Mouse (Mus musculus) frontal cortex, postnatal 36 days (tissue): ENCODE measurements around the gene Gpr68.
A peak's percentile ranks its signal among the peaks of the same experiment; 100 is the strongest.

Experiments
- DNase-seq, 2 experiments: peaks; one replicate each; pipeline ENCODE4 v3.0.0; 2022; ENCODE audit warnings: low spot score in 2 of 2

The Gpr68 gene

DNA sequence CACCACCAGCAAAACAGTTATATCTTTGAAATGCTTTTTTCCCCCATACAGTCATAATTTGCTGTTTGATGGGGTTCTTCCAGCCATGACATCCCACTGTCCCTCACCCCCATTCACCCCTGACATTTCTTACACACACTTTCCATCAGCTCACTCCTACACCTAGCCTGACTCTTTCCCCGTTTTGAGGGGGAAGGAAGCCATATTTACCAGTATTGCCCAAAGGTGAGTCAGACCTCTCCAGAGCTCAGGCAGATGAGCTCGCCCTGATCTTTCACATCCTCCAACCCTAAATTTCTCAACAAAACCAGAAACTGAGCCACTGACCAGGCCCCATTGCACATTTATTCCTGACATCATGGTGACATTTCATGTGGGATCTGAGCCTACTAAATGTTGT lies 36.2 kb downstream of the Gpr68 start:
- no peak for DNase-seq

GRCm38 (mm10) chr12:100871234-100871633 lies 36.8 kb downstream of the Gpr68 start:
- no peak for DNase-seq

GRCm38 (mm10) chr12:100868049-100868622 lies 39.9 kb downstream of the Gpr68 start:
- DNase-seq, result no peak

- DNase-seq, result no peak
Observed at GRCm38 (mm10) chr12:100867097-100867496, 40.9 kb downstream of the Gpr68 start.

DNA sequence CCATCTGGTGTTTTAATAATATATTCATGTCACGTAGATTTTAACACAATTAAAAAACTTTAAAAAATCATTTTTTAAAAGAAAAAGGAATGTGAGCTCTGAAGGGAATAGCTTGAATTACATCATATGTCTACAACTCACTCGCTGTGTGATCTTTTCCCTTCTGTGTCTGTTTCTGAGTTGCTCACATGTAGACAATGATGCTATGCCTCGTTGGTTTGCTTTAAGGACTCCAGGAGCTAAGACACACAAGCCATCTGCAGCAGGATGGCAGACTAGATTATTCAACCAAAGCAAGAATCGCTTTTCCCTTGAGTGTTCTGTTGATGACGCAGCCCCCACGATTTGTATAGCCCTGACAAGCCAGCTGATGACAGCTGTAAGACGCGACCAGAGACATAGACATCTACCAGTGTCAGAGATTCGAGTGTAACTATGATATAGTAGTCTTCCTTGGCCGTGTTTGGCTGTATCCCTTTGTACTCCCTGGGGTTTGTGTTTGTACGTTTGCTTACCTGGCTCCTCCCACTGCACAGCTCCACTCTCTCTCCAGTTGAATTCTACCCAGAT lies 42.4 kb downstream of the Gpr68 start:
- no peak for DNase-seq

- DNase-seq, result no peak
Observed at GRCm38 (mm10) chr12:100865072-100865471, 42.9 kb downstream of the Gpr68 start.

GRCm38 (mm10) chr12:100862856-100863446 lies 45.0 kb downstream of the Gpr68 start:
- no peak for DNase-seq

GRCm38 (mm10) chr12:100862272-100862671 lies 45.7 kb downstream of the Gpr68 start:
- DNase-seq, result no peak

GRCm38 (mm10) chr12:100857791-100858190 lies 50.2 kb downstream of the Gpr68 start:
- DNase-seq, result no peak

DNA sequence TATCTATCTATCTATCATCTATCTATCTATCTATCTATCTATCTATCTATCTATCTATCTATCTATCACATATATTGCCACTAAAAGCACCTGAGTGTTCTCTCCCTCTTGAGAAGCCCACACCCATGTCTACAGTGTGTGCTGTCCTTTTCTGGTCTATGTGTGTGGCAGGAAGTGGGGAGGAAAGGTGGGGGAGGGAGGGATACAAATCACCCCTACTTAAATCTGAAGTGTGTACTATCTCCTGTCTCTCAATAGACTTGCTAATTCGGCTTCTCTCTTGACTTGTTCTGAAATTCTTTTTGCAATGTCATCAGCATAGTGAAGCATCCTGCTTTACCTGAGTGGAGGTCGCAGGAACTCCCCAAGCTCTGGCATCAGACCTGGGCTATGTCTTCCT lies 51.7 kb downstream of the Gpr68 start:
- DNase-seq, result no peak

GRCm38 (mm10) chr12:100852370-100852769 lies 55.6 kb downstream of the Gpr68 start:
- no peak for DNase-seq

DNA sequence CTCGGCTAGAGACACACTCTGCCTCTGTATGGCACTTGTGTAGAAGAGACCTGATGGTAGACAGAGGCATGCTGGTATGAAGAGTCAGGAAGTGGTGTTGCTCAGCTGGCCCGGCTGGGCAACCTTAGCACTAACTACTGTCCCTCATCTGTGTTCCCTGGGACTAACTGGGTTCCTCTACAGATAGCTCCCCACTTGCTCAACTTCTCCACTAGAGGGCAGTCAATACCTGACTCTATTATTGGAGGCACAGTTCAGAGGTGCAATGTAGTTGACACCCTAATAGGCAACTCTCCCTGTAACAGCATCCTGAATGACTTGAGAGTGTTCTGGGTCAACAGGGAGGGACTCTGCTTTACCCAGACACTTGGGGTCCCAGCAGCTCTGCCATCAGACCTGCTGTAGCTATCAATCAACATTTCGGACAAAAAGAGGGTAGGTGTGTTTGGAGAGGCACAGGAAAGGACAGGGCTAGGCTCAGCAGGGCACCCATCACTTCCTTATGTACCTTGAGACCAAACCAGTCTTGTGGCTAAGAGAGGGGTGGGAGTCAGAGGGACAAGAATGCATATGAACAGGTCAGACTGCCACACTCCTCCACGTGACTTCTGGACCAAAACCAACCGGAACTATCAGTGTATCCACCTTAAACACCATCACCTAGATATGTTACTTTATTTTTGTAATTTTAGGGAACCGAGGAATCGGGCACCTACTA lies 58.4 kb downstream of the Gpr68 start:
- peak; percentile 30 to 70 for DNase-seq

DNA sequence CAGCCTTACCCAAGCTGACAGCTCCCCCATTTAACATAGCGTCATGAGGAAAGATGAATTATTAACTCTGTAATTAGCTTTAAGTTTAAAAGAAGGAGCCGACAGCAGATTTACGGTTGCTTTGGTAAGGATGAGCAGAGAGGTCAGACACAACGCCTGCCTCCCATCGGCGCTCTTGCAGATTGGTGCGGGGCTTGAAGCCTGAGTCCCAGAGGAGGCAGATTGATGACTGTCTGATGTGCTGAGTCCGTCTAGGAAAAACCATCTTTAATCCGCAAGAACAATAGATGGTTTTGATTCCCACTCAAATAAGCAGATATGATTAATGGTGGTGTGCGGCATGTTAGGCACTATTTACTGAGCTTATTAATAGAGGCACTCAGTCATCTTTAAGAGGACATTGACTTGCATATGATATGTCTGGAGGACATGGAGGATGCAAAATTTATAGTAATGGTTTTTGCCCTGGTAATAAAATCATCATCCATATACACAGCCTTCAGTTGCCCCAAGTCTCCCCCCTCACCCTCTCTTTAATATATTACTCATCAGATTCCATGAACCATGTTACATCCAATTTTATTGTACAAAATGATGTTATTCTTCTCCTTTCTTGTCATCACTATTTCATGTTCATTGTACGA lies 60.4 kb downstream of the Gpr68 start:
- DNase-seq, result no peak

GRCm38 (mm10) chr12:100846566-100846965 lies 61.4 kb downstream of the Gpr68 start:
- DNase-seq, result no peak

DNA sequence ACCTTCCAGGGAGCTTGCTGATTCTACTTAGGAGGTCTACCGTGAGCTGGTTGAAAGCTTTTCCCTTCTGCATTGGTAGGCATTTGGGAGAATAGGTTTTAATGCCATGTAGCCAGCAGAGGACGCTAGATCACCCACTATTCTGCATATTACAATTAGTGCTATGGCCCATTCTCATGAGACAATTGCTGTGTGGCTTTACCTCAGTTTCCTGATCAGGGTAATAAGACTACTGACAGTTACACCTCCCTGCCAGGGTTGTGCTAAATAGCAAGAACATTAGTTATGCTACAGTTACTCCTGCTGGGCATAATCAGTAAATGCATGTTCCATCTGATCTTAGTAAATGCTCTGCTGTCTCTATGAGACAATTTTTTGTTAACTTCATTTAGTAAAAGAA lies 62.2 kb downstream of the Gpr68 start:
- no peak for DNase-seq

- no peak for DNase-seq
Observed at GRCm38 (mm10) chr12:100844546-100844945, 63.5 kb downstream of the Gpr68 start.

- DNase-seq, result no peak
Observed at GRCm38 (mm10) chr12:100843171-100843570, 64.8 kb downstream of the Gpr68 start.

DNA sequence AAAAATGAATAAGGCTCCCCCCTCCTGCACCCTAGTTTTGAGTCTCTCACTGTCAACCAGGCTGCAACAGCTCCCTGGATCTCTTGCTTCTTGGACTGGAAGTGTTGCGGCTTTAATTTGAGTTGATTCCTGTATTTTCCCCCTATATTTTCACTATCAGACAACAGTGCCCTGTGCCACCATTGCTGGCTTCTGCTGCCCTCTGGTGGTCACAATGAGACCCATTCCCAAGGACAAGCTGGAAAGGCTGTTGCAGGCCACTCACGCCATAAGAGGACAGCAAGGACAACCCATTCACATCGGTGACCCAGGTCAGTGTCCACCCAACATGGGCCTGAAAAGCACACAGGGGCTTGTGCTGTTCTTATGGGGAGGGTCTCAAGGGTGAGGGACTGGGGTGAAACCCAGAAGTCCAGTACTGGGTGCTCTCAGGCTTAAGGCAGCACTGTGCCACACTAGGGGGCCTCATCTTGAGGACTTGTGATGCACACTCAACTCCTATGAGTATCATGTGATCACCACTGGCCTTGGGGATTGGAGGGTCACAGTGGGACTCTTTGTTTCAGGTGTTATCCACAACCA lies 66.7 kb downstream of the Gpr68 start:
- DNase-seq, result peak; percentile 82 to 84

DNA sequence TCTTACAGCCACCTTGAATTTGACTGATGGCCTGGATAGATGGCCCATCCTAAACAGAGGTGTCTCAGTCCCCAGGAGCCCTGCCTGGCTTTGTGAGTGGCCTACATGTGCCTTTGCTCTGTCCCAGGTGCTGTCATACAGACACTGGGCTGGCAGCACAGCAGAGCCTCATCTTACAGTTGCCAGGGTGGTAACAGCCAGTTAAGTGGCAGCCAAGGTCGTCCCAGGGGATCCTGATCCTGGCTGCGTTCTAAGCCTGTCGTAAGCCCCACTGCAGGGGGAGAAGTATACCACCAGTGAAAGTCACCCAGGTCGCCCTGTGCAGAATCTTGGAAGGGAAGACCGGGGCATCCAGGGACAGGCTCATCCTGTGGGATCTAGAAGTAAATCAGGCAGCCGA lies 68.1 kb downstream of the Gpr68 start:
- DNase-seq, result no peak

GRCm38 (mm10) chr12:100839079-100839600 lies 68.9 kb downstream of the Gpr68 start:
- no peak for DNase-seq

GRCm38 (mm10) chr12:100837208-100837607 lies 70.8 kb downstream of the Gpr68 start:
- DNase-seq, result no peak
